In genomic region chr13:34255297-34255696, GRCm38 (mm10) we compare ENCODE assay signal across 9 mouse cellular contexts.
A peak's percentile ranks its signal among the peaks of the same experiment; 100 is the strongest.
DNase-seq lines count a peak whose midpoint lies in the region; ATAC-seq and TF ChIP-seq lines count a peak whose summit lies in the region.
"Had no signal": no experiment of that assay in that cellular context is flagged by ENCODE, and none has a peak within 500 bp of the region (broad histone marks: within the 10 kb centered on the region; RNA-seq: fewer than 3 reads in every experiment).

No protein-coding gene starts in this region.

- H3K27me3 ChIP-seq in lung, postnatal 0 days (replicated peaks; ENCODE audit: insufficient read depth, low read length) = no peaks in the 10 kb centered on the region
- H3K27me3 ChIP-seq in limb, embryonic 10.5 days (ENCODE audit: low read depth, poor library complexity, severe bottlenecking) = no peaks in the 10 kb centered on the region

- TF ChIP-seq CTCF in lung, postnatal 0 days (IDR thresholded peaks at IDR 0.05) = no peak

- no peak overlapping the region for H3K4me2 ChIP-seq in lung, postnatal 0 days (replicated peaks; ENCODE audit: low read depth, low read length)

- H3K4me1 ChIP-seq in lung, postnatal 0 days (ENCODE audit: insufficient read depth, low read depth, low read length) = peaks cover 8% of the 10 kb centered on the region; the same call in 1 of the 2 replicates
- peaks cover 8% of the 10 kb centered on the region for H3K4me1 ChIP-seq in limb, embryonic 10.5 days

- H3K4me3 ChIP-seq in lung, postnatal 0 days (ENCODE audit: low read depth, low read length) = no peak overlapping the region
- no peak overlapping the region for H3K4me3 ChIP-seq in limb, embryonic 10.5 days

- H3K9ac ChIP-seq in lung, postnatal 0 days (replicated peaks; ENCODE audit: low read depth) = no peak overlapping the region
- H3K9ac ChIP-seq: liver, embryonic 14.5 days had no signal

- DNase-seq in heart, adult 18-20 months = peak; percentile 19 to 35
- DNase-seq in heart, postnatal 36 days = no peak
- peak; percentile 26 to 37 for DNase-seq in spleen, postnatal 36 days (ENCODE audit: low spot score in 2 of 2)
- no peak for DNase-seq in spleen, adult 12 weeks (ENCODE audit: low spot score)
- peak; percentile 69 for DNase-seq in lung, postnatal 0 days (ENCODE audit: low spot score)
- no peak for DNase-seq in limb, embryonic 10.5 days (ENCODE audit: low spot score)
- no peak for DNase-seq in right cerebral cortex, postnatal 36 days (ENCODE audit: low spot score in 2 of 2)

- WGBS in lung, postnatal 0 days = 30% methylated on average over 3 of the region's 3 CpGs
- 83% methylated on average over 3 of the region's 3 CpGs for WGBS in limb, embryonic 10.5 days

- H3K9me3 ChIP-seq in lung, postnatal 0 days (ENCODE audit: low read length) = no peaks in the 10 kb centered on the region
- H3K9me3 ChIP-seq in limb, embryonic 10.5 days (replicated peaks) = no peaks in the 10 kb centered on the region

- H3K36me3 ChIP-seq in lung, postnatal 0 days (ENCODE audit: insufficient read depth, low read length) = no peaks in the 10 kb centered on the region
- H3K36me3 ChIP-seq in limb, embryonic 10.5 days = no peaks in the 10 kb centered on the region

- H3K27ac ChIP-seq in lung, postnatal 0 days (ENCODE audit: low read length) = peak overlapping the region; percentile 21; the same call in 1 of the 2 replicates
- H3K27ac ChIP-seq in limb, embryonic 10.5 days = no peak overlapping the region

- peak; percentile 83 for TF ChIP-seq EP300 in lung, postnatal 0 days (IDR thresholded peaks at IDR 0.05)

- intact Hi-C loops in heart, postnatal 36 days (cut with DNase I) = no loop called here

- ATAC-seq in lung, postnatal 0 days = peak; percentile 86
- ATAC-seq: inflammation-experienced regulatory T-cells, adult 6 months had no signal

Comparison
In these comparisons a context has a peak if more than half of its experiments do, and no peak if none do; other contexts are left out.
1. DNase-seq: peak in heart, adult 18-20 months (2 of 2), spleen, postnatal 36 days (2 of 2) and lung, postnatal 0 days (single experiment); none in heart, postnatal 36 days (0 of 2), spleen, adult 12 weeks (single experiment), limb, embryonic 10.5 days (single experiment) and right cerebral cortex, postnatal 36 days (0 of 2).